Mouse (Mus musculus): ENCODE measurements at regions not wholly inside any gene's neighbourhood (a gene's known extent, or its start where the extent isn't known, plus 50 kb on each side); places are given as distances from the start of the nearest gene placed in this dataset.

- DNase-seq (ENCODE audit: low spot score in 2 of 2) = no peak
Observed at GRCm38 (mm10) chr7:51722420-51722819, 100.6 kb downstream of the Slc17a6 start.

GRCm38 (mm10) chr7:51723955-51724354, 102.1 kb downstream of the Slc17a6 start:
- no peak for DNase-seq (ENCODE audit: low spot score in 2 of 2)

- DNase-seq (ENCODE audit: low spot score in 2 of 2) = no peak
Observed at GRCm38 (mm10) chr7:51736285-51736684, 114.5 kb downstream of the Slc17a6 start.

GRCm38 (mm10) chr7:51739590-51739989, 117.8 kb downstream of the Slc17a6 start:
- DNase-seq (ENCODE audit: low spot score in 2 of 2) = no peak

GRCm38 (mm10) chr7:51740928-51741327, 119.1 kb downstream of the Slc17a6 start:
- DNase-seq (ENCODE audit: low spot score in 2 of 2) = no peak

GRCm38 (mm10) chr7:51742720-51743119, 119.1 kb upstream of the Gas2 start:
- no peak for DNase-seq (ENCODE audit: low spot score in 2 of 2)

GRCm38 (mm10) chr7:51745598-51745997, 116.2 kb upstream of the Gas2 start:
- DNase-seq (ENCODE audit: low spot score in 2 of 2) = no peak

GRCm38 (mm10) chr7:51748633-51749303, 113.0 kb upstream of the Gas2 start:
- DNase-seq (ENCODE audit: low spot score in 2 of 2) = peak in 1 of 2 experiments; percentile 61

GRCm38 (mm10) chr7:51749304-51750129, 112.3 kb upstream of the Gas2 start:
- peak in 1 of 2 experiments; percentile 44 for DNase-seq (ENCODE audit: low spot score in 2 of 2)

- DNase-seq (ENCODE audit: low spot score in 2 of 2) = no peak
Observed at GRCm38 (mm10) chr7:51750271-51750670, 111.5 kb upstream of the Gas2 start.

- no peak for DNase-seq (ENCODE audit: low spot score in 2 of 2)
Observed at GRCm38 (mm10) chr7:51753062-51753461, 108.8 kb upstream of the Gas2 start.

GRCm38 (mm10) chr7:51754208-51754888, 107.5 kb upstream of the Gas2 start:
- DNase-seq (ENCODE audit: low spot score in 2 of 2) = no peak

GRCm38 (mm10) chr7:51756218-51756617, 105.6 kb upstream of the Gas2 start:
- DNase-seq (ENCODE audit: low spot score in 2 of 2) = no peak

GRCm38 (mm10) chr7:51759536-51760153, 102.2 kb upstream of the Gas2 start:
- peak in 1 of 2 experiments; percentile 33 for DNase-seq (ENCODE audit: low spot score in 2 of 2)

- DNase-seq (ENCODE audit: low spot score in 2 of 2) = no peak
Observed at GRCm38 (mm10) chr7:51767066-51767465, 94.7 kb upstream of the Gas2 start.

GRCm38 (mm10) chr7:51771895-51772871, 89.6 kb upstream of the Gas2 start:
- DNase-seq (ENCODE audit: low spot score in 2 of 2) = peak in 1 of 2 experiments; percentile 25

- DNase-seq (ENCODE audit: low spot score in 2 of 2) = no peak
Observed at GRCm38 (mm10) chr7:51775968-51776367, 85.8 kb upstream of the Gas2 start.

GRCm38 (mm10) chr7:51783070-51783776, 78.6 kb upstream of the Gas2 start:
- no peak for DNase-seq (ENCODE audit: low spot score in 2 of 2)

GRCm38 (mm10) chr7:51783923-51784686, 77.7 kb upstream of the Gas2 start:
- DNase-seq (ENCODE audit: low spot score in 2 of 2) = no peak

All from layer of hippocampus, postnatal 14 days (tissue).